Mouse (Mus musculus) neural tube, embryonic 13.5 days (tissue): ENCODE data around the gene Xylb. TPM values are rescaled to one million over a fixed set of nuclear protein-coding genes. Genes with fewer than 3 reads are reported as not detected.
"Not testable (repeated sequence)": the region's sequence is repeated elsewhere in the genome, so short reads cannot be mapped to it uniquely, and the experiment has no call there.

ENCODE experiments used
- ATAC-seq: fragments of 200-750 bp; cut with Nextera tagmentation; 2 replicates; pipeline ENCODE4 v1.8.0; 2017; ENCODE audit warnings: low read depth, mild to moderate bottlenecking, moderate TSS enrichment, moderate library complexity
- H3K27ac ChIP-seq: fragments of 300-500 bp; sonication (generic); replicated peaks from 2 replicates; pipeline ENCODE4 v1.5.1; 2015; ENCODE audit warnings: moderate library complexity, mild to moderate bottlenecking, inconsistent platforms
- H3K27me3 ChIP-seq: fragments of 300-500 bp; sonication (generic); 2 replicates; pipeline ENCODE4 v1.6.1; 2015; ENCODE audit warnings: mild to moderate bottlenecking, inconsistent platforms
- H3K36me3 ChIP-seq: fragments of 300-500 bp; sonication (generic); 2 replicates; pipeline ENCODE4 v1.6.1; 2015; ENCODE audit warnings: mild to moderate bottlenecking, inconsistent platforms
- H3K4me1 ChIP-seq: fragments of 300-500 bp; sonication (generic); replicated peaks from 2 replicates; pipeline ENCODE4 v1.6.1; 2015; ENCODE audit warnings: inconsistent platforms
- H3K4me2 ChIP-seq: fragments of 300-500 bp; sonication (generic); 2 replicates; pipeline ENCODE4 v1.6.1; 2015; ENCODE audit warnings: inconsistent platforms, mild to moderate bottlenecking, moderate library complexity
- H3K4me3 ChIP-seq: fragments of 300-500 bp; sonication (generic); 2 replicates; pipeline ENCODE4 v1.5.1; 2015; ENCODE audit warnings: mild to moderate bottlenecking, inconsistent platforms
- H3K9ac ChIP-seq: fragments of 300-500 bp; sonication (generic); 2 replicates; pipeline ENCODE4 v1.6.1; 2015; ENCODE audit warnings: moderate library complexity, mild to moderate bottlenecking, inconsistent platforms
- H3K9me3 ChIP-seq: fragments of 300-500 bp; sonication (generic); 2 replicates; pipeline ENCODE4 v1.6.1; 2016; ENCODE audit warnings: inconsistent platforms
- WGBS: fragments of 180-500 bp; shearing (Covaris S2); methylation state at CpG from one replicate; pipeline ENCODE4 v1.1.7; 2015; 5-methylcytosine and 5-hydroxymethylcytosine counted together
- polyA plus RNA-seq: library from polyadenylated mRNA; unstranded; fragments of >200 nt; fragmentation: Nextera tagmentation; extraction: Ambion mirVana; gene quantifications from 2 replicates; pipeline ENCODE4 v1.2.1, GENCODE M21; 2015

The Xylb gene
- polyA plus RNA-seq, 1 experiment from 2014 or later, result 2.6 TPM

GRCm38 (mm10) chr9:119346376-119346775 is 10.8 kb upstream of the Xylb start:
- Histone ChIP-seq H3K27ac (no peak overlapping the region), H3K4me2 (no peak overlapping the region), H3K4me3 (no peak overlapping the region), H3K9ac (no peak overlapping the region), H3K4me1 (peaks cover 20% of the 10 kb centered on the region), H3K9me3 (no peaks in the 10 kb centered on the region), H3K36me3 (peaks cover 74% of the 10 kb centered on the region), H3K27me3 (no peaks in the 10 kb centered on the region)
- WGBS, result 89% methylated on average over 8 of the region's 8 CpGs
- ATAC-seq, result no peak

- H3K9me3 ChIP-seq, result no peaks in the 10 kb centered on the region
- H3K4me1 ChIP-seq, result no peaks in the 10 kb centered on the region
- H3K27me3 ChIP-seq, result no peaks in the 10 kb centered on the region
- no peak overlapping the region for H3K27ac ChIP-seq
- H3K9ac ChIP-seq, result no peak overlapping the region
- ATAC-seq, result no peak
- H3K36me3 ChIP-seq, result peaks cover 51% of the 10 kb centered on the region
- H3K4me3 ChIP-seq, result no peak overlapping the region
- H3K4me2 ChIP-seq, result no peak overlapping the region
- WGBS, result 88% methylated on average over 3 of the region's 3 CpGs
These were observed 6.7 kb upstream of the Xylb start for GRCm38 (mm10) chr9:119350531-119350930.

- 91% methylated on average over 10 of the region's 10 CpGs for WGBS
- Histone ChIP-seq H3K4me2 (no peak overlapping the region), H3K36me3 (peaks cover 46% of the 10 kb centered on the region), H3K4me3 (no peak overlapping the region), H3K27ac (no peak overlapping the region), H3K4me1 (no peaks in the 10 kb centered on the region), H3K9ac (no peak overlapping the region), H3K27me3 (no peaks in the 10 kb centered on the region), H3K9me3 (no peaks in the 10 kb centered on the region)
- no peak for ATAC-seq
These were observed 6.1 kb upstream of the Xylb start for GRCm38 (mm10) chr9:119350947-119351705.

DNA sequence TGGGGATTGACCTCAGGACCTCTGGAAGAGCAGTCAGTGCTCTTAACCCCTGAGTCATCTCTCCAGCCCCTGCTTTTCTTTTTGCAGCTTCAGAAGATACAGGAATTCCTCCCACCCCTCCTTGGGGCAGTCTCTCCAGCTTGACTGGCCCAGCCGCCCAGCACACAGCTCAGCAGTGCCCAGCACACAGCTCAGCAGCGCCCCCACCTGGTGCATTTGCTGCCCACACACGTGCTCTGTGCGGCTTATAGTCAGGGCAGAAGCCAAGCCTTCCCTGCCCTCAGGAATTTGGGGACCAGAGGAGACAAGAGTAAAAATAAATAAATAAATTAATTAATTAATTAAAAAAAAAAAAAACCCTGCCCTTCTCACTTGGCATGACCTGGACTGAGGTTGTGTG is 5.1 kb upstream of the Xylb start:
- no peak for ATAC-seq
- Histone ChIP-seq H3K27ac (no peak overlapping the region), H3K9me3 (no peaks in the 10 kb centered on the region), H3K36me3 (peaks cover 36% of the 10 kb centered on the region), H3K4me2 (no peak overlapping the region), H3K4me3 (no peak overlapping the region), H3K4me1 (no peaks in the 10 kb centered on the region), H3K9ac (no peak overlapping the region), H3K27me3 (no peaks in the 10 kb centered on the region)
- WGBS, result 26% methylated on average over 4 of the region's 4 CpGs

- H3K9me3 ChIP-seq, result no peaks in the 10 kb centered on the region
- H3K36me3 ChIP-seq, result peaks cover 20% of the 10 kb centered on the region
- no peak overlapping the region for H3K9ac ChIP-seq
- 81% methylated on average over 6 of the region's 6 CpGs for WGBS
- H3K27ac ChIP-seq, result no peak overlapping the region
- H3K4me2 ChIP-seq, result no peak overlapping the region
- H3K4me3 ChIP-seq, result no peak overlapping the region
- H3K4me1 ChIP-seq, result peaks cover 6% of the 10 kb centered on the region
- no peak for ATAC-seq
- H3K27me3 ChIP-seq, result no peaks in the 10 kb centered on the region
These were observed 3.3 kb upstream of the Xylb start for GRCm38 (mm10) chr9:119353926-119354325.

- peaks cover 6% of the 10 kb centered on the region for H3K4me1 ChIP-seq
- no peak for ATAC-seq
- no peak overlapping the region for H3K4me3 ChIP-seq
- peaks cover 6% of the 10 kb centered on the region for H3K36me3 ChIP-seq
- H3K4me2 ChIP-seq, result no peak overlapping the region
- no peaks in the 10 kb centered on the region for H3K9me3 ChIP-seq
- H3K9ac ChIP-seq, result no peak overlapping the region
- 83% methylated on average over 6 of the region's 6 CpGs for WGBS
- H3K27me3 ChIP-seq, result no peaks in the 10 kb centered on the region
- no peak overlapping the region for H3K27ac ChIP-seq
These were observed 1.2 kb upstream of the Xylb start for GRCm38 (mm10) chr9:119355943-119356342.

GRCm38 (mm10) chr9:119358058-119358429 is 863 bp downstream of the Xylb start:
- Histone ChIP-seq H3K9me3 (no peaks in the 10 kb centered on the region), H3K27ac (no peak overlapping the region), H3K36me3 (no peaks in the 10 kb centered on the region), H3K4me2 (peak overlapping the region; percentile 82), H3K4me1 (peaks cover 6% of the 10 kb centered on the region), H3K4me3 (peak overlapping the region; percentile 57), H3K9ac (peak overlapping the region; percentile 72; the same call in 1 of the 2 replicates), H3K27me3 (no peaks in the 10 kb centered on the region)
- peak; percentile 6; the same call in 1 of the 2 replicates for ATAC-seq
- WGBS, result 39% methylated on average over 9 of the region's 9 CpGs

DNA sequence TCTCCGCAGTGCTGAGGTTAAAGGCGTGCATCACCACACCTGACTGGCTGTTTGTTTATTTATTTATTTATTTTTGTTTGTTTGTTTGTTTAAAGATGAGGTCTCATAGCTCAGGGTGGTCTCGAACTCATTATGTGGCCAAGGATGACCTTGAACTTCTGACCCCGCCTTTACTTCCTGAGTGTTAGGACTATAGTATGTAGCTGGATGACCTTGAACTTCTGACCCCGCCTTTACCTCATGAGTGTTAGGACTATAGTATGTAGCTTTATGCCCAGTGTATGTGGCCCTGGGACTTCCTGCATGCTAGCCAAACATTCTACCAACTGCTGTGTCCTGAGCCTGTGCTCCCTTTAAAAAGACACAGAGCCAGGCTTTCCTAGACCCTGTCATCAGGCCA is 4.2 kb downstream of the Xylb start:
- no peak for ATAC-seq
- WGBS, result 90% methylated on average over 5 of the region's 5 CpGs
- no peak overlapping the region for H3K9ac ChIP-seq

GRCm38 (mm10) chr9:119363229-119363628 is 6.0 kb downstream of the Xylb start:
- Histone ChIP-seq H3K27me3 (no peaks in the 10 kb centered on the region), H3K9me3 (no peaks in the 10 kb centered on the region), H3K4me1 (peaks cover under 1% of the 10 kb centered on the region; the same call in 1 of the 2 replicates), H3K4me2 (no peak overlapping the region), H3K9ac (no peak overlapping the region), H3K36me3 (no peaks in the 10 kb centered on the region), H3K4me3 (no peak overlapping the region), H3K27ac (no peak overlapping the region)
- 90% methylated on average over 12 of the region's 12 CpGs for WGBS
- no peak for ATAC-seq

More for the DNA sequence above, 4.2 kb downstream of the Xylb start:
- no peaks in the 10 kb centered on the region for H3K9me3 ChIP-seq
- no peak overlapping the region for H3K4me3 ChIP-seq
- H3K4me2 ChIP-seq, result no peak overlapping the region
- H3K27me3 ChIP-seq, result no peaks in the 10 kb centered on the region
- no peak overlapping the region for H3K27ac ChIP-seq
- H3K4me1 ChIP-seq, result peaks cover 6% of the 10 kb centered on the region
- H3K36me3 ChIP-seq, result no peaks in the 10 kb centered on the region

DNA sequence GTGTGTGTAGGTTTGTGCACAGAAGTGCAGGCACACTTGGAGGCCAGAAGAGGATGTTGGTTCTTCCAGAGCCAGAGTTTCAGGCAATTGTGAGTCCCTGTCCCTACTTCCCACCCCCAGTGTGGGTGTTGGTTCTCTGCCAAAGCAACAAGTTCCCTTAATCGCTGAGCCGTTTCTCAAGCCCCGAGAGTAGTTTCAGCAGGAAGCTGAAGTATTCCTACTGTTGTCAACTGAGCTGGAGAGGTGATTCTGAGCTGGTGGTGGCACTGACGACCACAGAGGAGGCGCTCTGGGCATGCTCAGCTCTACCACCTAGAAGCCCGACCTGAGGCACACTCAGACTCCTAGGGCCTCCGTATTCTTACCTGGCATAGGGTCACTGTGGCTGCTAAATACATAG is 8.1 kb downstream of the Xylb start, which contains the start of gene Slc22a14:
TSS of gene Slc22a14 (minus strand) at position 270 of the 400 bp plus-strand sequence.
- no peak for ATAC-seq
- no peak within 1 kb of the TSS for H3K4me3 ChIP-seq
- no peak within 1 kb of the TSS for H3K4me2 ChIP-seq
- H3K36me3 ChIP-seq, result no peaks in the 10 kb centered on the region
- H3K4me1 ChIP-seq, result no peaks in the 10 kb centered on the region
- H3K9me3 ChIP-seq, result no peaks in the 10 kb centered on the region
- 80% methylated on average over 7 of the region's 7 CpGs for WGBS
- H3K9ac ChIP-seq, result no peak within 1 kb of the TSS
- no peak within 1 kb of the TSS for H3K27ac ChIP-seq
- no peaks in the 10 kb centered on the region for H3K27me3 ChIP-seq

DNA sequence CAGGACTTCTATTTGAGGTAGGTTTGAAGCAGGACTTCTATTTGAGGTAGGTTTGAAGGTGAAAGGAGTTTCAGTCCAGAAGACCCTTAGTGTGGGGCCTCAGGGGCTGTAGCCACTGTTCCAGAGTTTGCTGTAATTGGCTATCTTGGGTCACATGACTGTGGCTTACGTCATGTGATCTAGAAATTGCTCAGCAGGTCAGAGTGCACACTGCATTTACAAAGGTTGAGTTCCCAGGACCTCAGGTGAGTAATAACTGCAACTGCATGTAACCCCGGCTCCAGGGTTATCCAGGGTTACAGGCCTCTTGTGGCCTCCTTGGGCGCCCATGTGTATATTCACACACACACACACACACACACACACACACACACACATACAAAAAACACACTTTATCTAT is 11.2 kb downstream of the Xylb start:
- H3K27ac ChIP-seq, result no peak overlapping the region
- H3K4me2 ChIP-seq, result no peak overlapping the region
- ATAC-seq, result no peak
- H3K4me1 ChIP-seq, result no peaks in the 10 kb centered on the region
- no peak overlapping the region for H3K9ac ChIP-seq
- no peak overlapping the region for H3K4me3 ChIP-seq
- 85% methylated on average over 3 of the region's 3 CpGs for WGBS
- H3K27me3 ChIP-seq, result no peaks in the 10 kb centered on the region
- no peaks in the 10 kb centered on the region for H3K9me3 ChIP-seq
- no peaks in the 10 kb centered on the region for H3K36me3 ChIP-seq

GRCm38 (mm10) chr9:119370770-119371169 is 13.6 kb downstream of the Xylb start:
- not testable (repeated sequence) for H3K4me2 ChIP-seq, H3K9me3 ChIP-seq, H3K36me3 ChIP-seq, H3K4me1 ChIP-seq, H3K9ac ChIP-seq, H3K27me3 ChIP-seq, ATAC-seq, H3K27ac ChIP-seq, H3K4me3 ChIP-seq
- 86% methylated on average over 4 of the region's 4 CpGs for WGBS

- WGBS, result 74% methylated on average over 4 of the region's 4 CpGs
- Histone ChIP-seq H3K9ac (no peak overlapping the region), H3K27ac (no peak overlapping the region), H3K4me1 (no peaks in the 10 kb centered on the region), H3K9me3 (no peaks in the 10 kb centered on the region), H3K4me3 (no peak overlapping the region), H3K36me3 (no peaks in the 10 kb centered on the region), H3K4me2 (no peak overlapping the region), H3K27me3 (no peaks in the 10 kb centered on the region)
- ATAC-seq, result no peak
These were observed 14.1 kb downstream of the Xylb start for GRCm38 (mm10) chr9:119371251-119371650.
